Mouse (Mus musculus): ENCODE results near the gene Ppp2r3c.
"Not testable (repeated sequence)": the region's sequence is repeated elsewhere in the genome, so short reads cannot be mapped to it uniquely, and the experiment has no call there.

The Ppp2r3c gene

DNA sequence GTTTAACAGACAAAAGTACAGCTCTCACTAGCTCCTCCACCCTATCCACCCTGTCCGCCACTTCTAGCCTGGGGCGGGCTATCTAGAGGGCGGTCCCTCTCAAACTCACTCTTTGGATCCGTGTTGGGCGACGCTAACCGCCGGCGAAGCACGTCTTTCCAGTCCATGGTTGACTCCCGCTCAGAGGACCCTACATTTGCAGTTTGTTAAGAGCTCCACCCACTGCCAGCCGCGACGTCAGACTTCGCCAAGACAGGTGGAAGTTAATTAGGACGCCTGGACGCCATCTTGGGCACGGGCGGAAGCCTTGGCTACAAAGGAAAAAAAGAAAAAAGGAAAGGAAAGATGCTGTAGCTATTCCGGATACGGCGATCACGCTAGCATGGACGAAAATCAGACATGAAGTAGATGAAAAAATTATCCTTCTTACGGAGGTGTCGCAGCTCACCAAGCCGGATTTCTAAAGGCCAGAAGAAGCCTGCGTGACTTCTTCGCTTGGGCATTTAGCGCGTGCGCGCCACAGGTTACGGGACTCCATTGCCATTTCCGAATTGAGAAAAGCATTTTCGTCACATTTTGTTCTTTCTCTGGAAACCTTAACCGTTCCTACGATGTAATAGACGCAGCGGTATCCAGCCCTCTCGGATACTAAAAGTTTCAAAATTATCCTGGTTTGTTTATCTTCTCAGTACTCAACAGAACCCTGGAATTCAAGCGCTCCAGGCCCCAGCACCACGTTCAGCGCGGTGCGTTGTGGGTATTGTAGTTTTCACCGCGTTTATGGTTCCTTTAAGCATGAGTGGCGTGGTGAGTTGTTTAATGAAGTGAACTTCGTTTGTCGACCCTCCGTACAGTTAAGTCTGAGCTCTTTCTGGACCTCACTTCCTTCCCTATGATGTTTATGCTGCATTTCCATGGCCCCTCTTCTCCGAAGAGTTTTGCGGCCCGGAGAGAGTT lies at the start of gene Ppp2r3c:
TSS of gene Ppp2r3c (minus strand) at position 514 of the 957 bp plus-strand sequence.
- TF ChIP-seq POU5F1 (IDR thresholded peaks at IDR 0.05; ENCODE audit: borderline replicate concordance, low read length) (no peak), CTCF (conservative IDR thresholded peaks at IDR 0.05; ENCODE audit: low read length) (no peak), NANOG (IDR thresholded peaks at IDR 0.05; ENCODE audit: borderline replicate concordance, low read length) (no peak)
- H3K4me1 ChIP-seq (replicated peaks; ENCODE audit: low read depth, low read length): peaks cover 40% of the 10 kb centered on the region
- H3K4me3 ChIP-seq (replicated peaks; ENCODE audit: low read length): peak within 1 kb of the TSS; percentile 89
- H3K36me3 ChIP-seq (ENCODE audit: insufficient read depth, low read length): peaks cover 48% of the 10 kb centered on the region
- H3K27me3 ChIP-seq (ENCODE audit: insufficient read depth, low read length): no peaks in the 10 kb centered on the region
- no peaks in the 10 kb centered on the region for H3K9me3 ChIP-seq (ENCODE audit: low read length)

DNA sequence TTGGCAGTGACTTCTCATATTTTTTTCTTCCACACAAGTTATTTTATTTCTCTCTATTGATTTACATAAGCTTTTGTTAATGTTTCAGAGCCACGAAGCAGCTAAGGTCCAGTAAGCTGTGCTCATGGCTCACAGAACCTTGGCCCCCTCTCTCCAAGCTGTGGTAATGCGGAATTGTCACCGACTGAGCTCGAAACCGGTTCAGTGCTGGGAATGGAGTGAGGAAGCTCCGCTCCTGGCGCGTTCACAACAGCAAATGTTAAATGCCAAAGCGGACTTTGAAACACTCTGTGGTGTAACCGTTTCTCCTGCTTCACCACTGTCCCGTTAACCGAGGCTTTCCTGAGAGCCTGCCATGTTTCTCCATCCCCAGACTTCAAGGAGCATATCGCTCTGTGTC lies 41.8 kb upstream of the Ppp2r3c start:
- Histone ChIP-seq H3K9me3 (ENCODE audit: low read length) (no peaks in the 10 kb centered on the region), H3K4me1 (replicated peaks; ENCODE audit: low read depth, low read length) (peaks cover 21% of the 10 kb centered on the region), H3K27me3 (ENCODE audit: insufficient read depth, low read length) (no peaks in the 10 kb centered on the region), H3K4me3 (replicated peaks; ENCODE audit: low read length) (no peak overlapping the region), H3K36me3 (ENCODE audit: insufficient read depth, low read length) (peaks cover 7% of the 10 kb centered on the region; the same call in 1 of the 2 replicates)
- TF ChIP-seq CTCF (conservative IDR thresholded peaks at IDR 0.05; ENCODE audit: low read length): no peak
- TF ChIP-seq NANOG (IDR thresholded peaks at IDR 0.05; ENCODE audit: borderline replicate concordance, low read length): no peak
- no peak for TF ChIP-seq POU5F1 (IDR thresholded peaks at IDR 0.05; ENCODE audit: borderline replicate concordance, low read length)

DNA sequence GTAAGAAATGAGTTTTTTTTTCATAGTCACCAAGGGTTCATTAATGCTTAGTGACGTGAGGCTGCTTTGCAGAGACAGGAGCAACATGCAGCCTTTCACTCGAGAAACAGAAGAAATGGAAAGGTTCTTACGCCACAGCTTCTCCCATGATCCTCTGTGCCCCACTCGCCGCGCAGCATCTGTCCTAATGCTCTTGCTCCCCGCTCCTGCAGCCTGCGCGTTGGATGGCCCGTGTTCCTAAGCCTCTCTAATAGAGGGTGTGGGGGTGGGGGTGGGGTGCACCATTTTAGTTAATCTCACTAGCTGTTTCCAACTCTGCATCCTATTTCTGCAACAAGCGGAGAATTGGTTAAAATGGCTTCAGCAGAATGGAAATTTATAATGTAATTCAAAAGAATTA lies 41.2 kb upstream of the Ppp2r3c start:
- TF ChIP-seq POU5F1 (IDR thresholded peaks at IDR 0.05; ENCODE audit: borderline replicate concordance, low read length) (no peak), NANOG (IDR thresholded peaks at IDR 0.05; ENCODE audit: borderline replicate concordance, low read length) (no peak), CTCF (conservative IDR thresholded peaks at IDR 0.05; ENCODE audit: low read length) (no peak)

DNA sequence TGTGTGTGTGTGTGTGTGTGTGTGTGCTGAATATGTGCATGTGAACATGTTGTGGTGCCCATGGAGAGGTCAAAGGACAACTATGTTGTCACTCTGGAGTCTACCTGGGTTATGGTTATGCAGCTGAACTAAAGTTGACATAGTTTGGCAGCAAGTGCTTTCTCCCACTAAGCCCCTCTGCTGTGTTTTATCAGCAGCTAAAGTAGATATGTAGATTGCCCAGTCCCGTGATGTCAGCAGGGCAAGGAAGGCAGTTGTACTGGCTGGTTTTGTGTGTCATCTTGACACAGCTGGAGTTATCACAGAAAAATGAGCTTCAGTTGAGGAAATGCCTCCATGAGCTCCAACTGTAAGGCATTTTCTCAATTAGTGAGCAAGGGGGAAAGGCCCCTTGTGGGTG lies 40.2 kb upstream of the Ppp2r3c start:
- not testable (repeated sequence) for H3K4me3 ChIP-seq (replicated peaks; ENCODE audit: low read length); H3K36me3 ChIP-seq (ENCODE audit: insufficient read depth, low read length); H3K27me3 ChIP-seq (ENCODE audit: insufficient read depth, low read length); H3K9me3 ChIP-seq (ENCODE audit: low read length)
- H3K4me1 ChIP-seq (replicated peaks; ENCODE audit: low read depth, low read length): peaks cover 21% of the 10 kb centered on the region

More for the DNA sequence above, 41.2 kb upstream of the Ppp2r3c start:
- H3K4me3 ChIP-seq (replicated peaks; ENCODE audit: low read length): peak overlapping the region; percentile 27; the same call in 1 of the 2 replicates
- peaks cover 21% of the 10 kb centered on the region for H3K4me1 ChIP-seq (replicated peaks; ENCODE audit: low read depth, low read length)
- peaks cover 7% of the 10 kb centered on the region; the same call in 1 of the 2 replicates for H3K36me3 ChIP-seq (ENCODE audit: insufficient read depth, low read length)
- H3K9me3 ChIP-seq (ENCODE audit: low read length): no peaks in the 10 kb centered on the region
- no peaks in the 10 kb centered on the region for H3K27me3 ChIP-seq (ENCODE audit: insufficient read depth, low read length)

DNA sequence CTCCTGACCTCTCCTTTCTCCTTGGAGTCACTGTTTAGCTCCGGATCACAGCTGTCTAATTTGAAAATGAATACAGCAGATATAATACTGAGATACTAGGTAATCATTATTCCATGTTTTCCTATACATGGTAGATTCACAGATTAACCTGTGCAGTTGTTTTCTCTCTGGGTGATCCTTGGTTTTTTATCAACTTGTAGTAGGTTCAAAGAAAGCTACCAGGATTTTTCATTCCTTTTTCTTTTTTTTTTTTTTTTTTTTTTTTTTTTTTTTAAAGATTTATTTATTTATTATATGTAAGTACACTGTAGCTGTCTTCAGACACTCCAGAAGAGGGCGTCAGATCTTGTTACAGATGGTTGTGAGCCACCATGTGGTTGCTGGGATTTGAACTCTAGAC lies 35.7 kb upstream of the Ppp2r3c start:
- not testable (repeated sequence) for H3K9me3 ChIP-seq (ENCODE audit: low read length); H3K27me3 ChIP-seq (ENCODE audit: insufficient read depth, low read length); H3K4me3 ChIP-seq (replicated peaks; ENCODE audit: low read length); H3K4me1 ChIP-seq (replicated peaks; ENCODE audit: low read depth, low read length)
- H3K36me3 ChIP-seq (ENCODE audit: insufficient read depth, low read length): peaks cover 11% of the 10 kb centered on the region; the same call in 1 of the 2 replicates

DNA sequence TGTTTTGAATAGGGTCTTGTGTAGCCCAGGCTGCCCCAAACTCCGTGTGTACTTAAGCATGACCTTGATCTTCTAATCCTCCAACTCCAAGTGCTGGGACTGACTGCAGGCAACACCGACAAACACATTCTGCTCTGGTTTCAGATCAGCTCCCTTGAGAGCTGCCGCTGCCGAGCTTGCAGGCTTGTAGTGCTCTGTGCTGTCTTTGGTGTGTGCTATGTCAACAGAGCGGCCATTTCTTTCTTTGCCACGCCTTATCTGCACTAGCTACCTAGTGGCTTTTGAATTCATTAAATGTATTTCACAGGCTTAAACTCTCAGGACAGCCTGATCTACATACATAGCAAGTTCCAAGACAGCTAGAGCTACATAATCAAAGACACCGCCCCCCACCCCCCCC lies 30.9 kb upstream of the Ppp2r3c start:
- TF ChIP-seq POU5F1 (IDR thresholded peaks at IDR 0.05; ENCODE audit: borderline replicate concordance, low read length) (no peak), NANOG (IDR thresholded peaks at IDR 0.05; ENCODE audit: borderline replicate concordance, low read length) (no peak), CTCF (conservative IDR thresholded peaks at IDR 0.05; ENCODE audit: low read length) (no peak)
- no peaks in the 10 kb centered on the region for H3K9me3 ChIP-seq (ENCODE audit: low read length)
- H3K4me1 ChIP-seq (replicated peaks; ENCODE audit: low read depth, low read length): peaks cover 2% of the 10 kb centered on the region; the same call in 1 of the 2 replicates
- no peaks in the 10 kb centered on the region for H3K27me3 ChIP-seq (ENCODE audit: insufficient read depth, low read length)
- H3K4me3 ChIP-seq (replicated peaks; ENCODE audit: low read length): no peak overlapping the region
- H3K36me3 ChIP-seq (ENCODE audit: insufficient read depth, low read length): peaks cover 24% of the 10 kb centered on the region

DNA sequence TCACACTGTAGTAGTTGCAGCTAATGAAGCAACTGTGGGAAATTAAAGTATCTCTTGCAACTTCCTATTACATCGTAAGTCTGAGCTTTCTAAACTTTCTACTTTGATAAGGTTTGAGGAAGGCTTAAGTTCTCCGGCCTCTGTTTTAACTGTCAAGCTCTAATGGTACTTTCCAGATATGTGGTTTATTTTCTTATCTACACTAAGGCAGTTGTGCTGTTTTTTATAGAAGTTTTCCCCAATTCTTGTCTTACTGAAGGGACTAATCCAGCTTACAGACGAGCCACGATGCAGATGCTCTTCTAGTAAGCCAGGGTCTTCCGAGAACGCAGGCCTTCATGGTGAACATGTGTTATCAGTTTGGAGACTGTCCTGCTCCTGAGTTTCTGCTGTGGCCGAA lies 26.6 kb upstream of the Ppp2r3c start:
- H3K27me3 ChIP-seq (ENCODE audit: insufficient read depth, low read length): no peaks in the 10 kb centered on the region
- H3K36me3 ChIP-seq (ENCODE audit: insufficient read depth, low read length): peaks cover 34% of the 10 kb centered on the region
- H3K9me3 ChIP-seq (ENCODE audit: low read length): peaks cover 6% of the 10 kb centered on the region
- peaks cover 4% of the 10 kb centered on the region; the same call in 1 of the 2 replicates for H3K4me1 ChIP-seq (replicated peaks; ENCODE audit: low read depth, low read length)
- TF ChIP-seq CTCF (conservative IDR thresholded peaks at IDR 0.05; ENCODE audit: low read length) (no peak), NANOG (IDR thresholded peaks at IDR 0.05; ENCODE audit: borderline replicate concordance, low read length) (no peak), POU5F1 (IDR thresholded peaks at IDR 0.05; ENCODE audit: borderline replicate concordance, low read length) (no peak)
- no peak overlapping the region for H3K4me3 ChIP-seq (replicated peaks; ENCODE audit: low read length)

DNA sequence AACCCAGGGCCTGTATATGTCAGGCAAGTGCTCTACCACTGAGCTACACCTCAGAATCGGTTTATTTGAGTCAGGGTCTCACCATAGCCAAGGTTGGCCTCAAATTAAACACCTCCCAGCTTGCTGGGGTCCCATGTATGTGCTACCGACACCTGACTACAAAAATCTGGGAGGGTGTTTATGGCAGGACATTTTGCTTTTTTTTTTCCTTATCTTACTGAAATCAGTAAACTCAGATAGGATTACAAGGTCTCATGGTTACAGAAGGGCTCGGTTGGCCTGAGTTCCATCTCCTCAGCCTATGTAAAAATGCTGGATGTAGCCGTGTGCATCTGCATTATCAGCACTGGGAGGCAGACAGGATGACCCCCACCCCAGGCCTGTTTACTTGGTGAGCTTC lies 26.0 kb upstream of the Ppp2r3c start:
- Histone ChIP-seq H3K27me3 (ENCODE audit: insufficient read depth, low read length) (no peaks in the 10 kb centered on the region), H3K36me3 (ENCODE audit: insufficient read depth, low read length) (peaks cover 34% of the 10 kb centered on the region), H3K4me3 (replicated peaks; ENCODE audit: low read length) (no peak overlapping the region), H3K9me3 (ENCODE audit: low read length) (peaks cover 6% of the 10 kb centered on the region), H3K4me1 (replicated peaks; ENCODE audit: low read depth, low read length) (peaks cover 5% of the 10 kb centered on the region; the same call in 1 of the 2 replicates)
- TF ChIP-seq NANOG (IDR thresholded peaks at IDR 0.05; ENCODE audit: borderline replicate concordance, low read length) (no peak), CTCF (conservative IDR thresholded peaks at IDR 0.05; ENCODE audit: low read length) (no peak), POU5F1 (IDR thresholded peaks at IDR 0.05; ENCODE audit: borderline replicate concordance, low read length) (no peak)

DNA sequence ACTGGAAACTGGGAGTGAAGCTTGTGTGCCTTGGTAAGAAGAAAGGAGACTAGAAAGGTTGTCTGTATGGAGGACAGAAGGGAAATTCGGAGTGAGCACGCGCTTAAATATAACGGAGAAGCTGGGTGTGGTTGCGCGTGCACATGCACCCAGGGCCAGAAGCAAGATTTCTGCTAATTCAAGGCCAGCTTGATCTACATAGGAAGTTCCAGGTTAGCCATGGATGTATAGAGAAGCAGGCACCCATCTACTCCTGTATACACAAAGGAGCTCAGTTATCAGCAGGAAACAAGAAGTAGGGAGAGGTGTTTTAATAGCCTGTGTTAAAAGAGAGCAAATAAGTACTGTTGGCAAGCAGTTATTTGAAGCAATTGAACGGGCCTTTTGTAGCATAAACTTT lies 22.9 kb upstream of the Ppp2r3c start:
- peaks cover 6% of the 10 kb centered on the region for H3K9me3 ChIP-seq (ENCODE audit: low read length)
- H3K36me3 ChIP-seq (ENCODE audit: insufficient read depth, low read length): peaks cover 30% of the 10 kb centered on the region
- peaks cover 22% of the 10 kb centered on the region for H3K4me1 ChIP-seq (replicated peaks; ENCODE audit: low read depth, low read length)
- TF ChIP-seq NANOG (IDR thresholded peaks at IDR 0.05; ENCODE audit: borderline replicate concordance, low read length): no peak
- no peak for TF ChIP-seq POU5F1 (IDR thresholded peaks at IDR 0.05; ENCODE audit: borderline replicate concordance, low read length)
- TF ChIP-seq CTCF (conservative IDR thresholded peaks at IDR 0.05; ENCODE audit: low read length): no peak
- no peak overlapping the region for H3K4me3 ChIP-seq (replicated peaks; ENCODE audit: low read length)
- no peaks in the 10 kb centered on the region for H3K27me3 ChIP-seq (ENCODE audit: insufficient read depth, low read length)

All from E14TG2a.4 (cell line).